Mouse (Mus musculus) forelimb bud, embryonic 11.5 days (tissue): Measurements from ENCODE around the gene Mrpl53.

ENCODE experiments used
- DNase-seq: peaks from one replicate; pipeline ENCODE4 v3.0.0-alpha.2; 2012; ENCODE audit warnings: low read depth, low spot score

Gene Mrpl53

DNA sequence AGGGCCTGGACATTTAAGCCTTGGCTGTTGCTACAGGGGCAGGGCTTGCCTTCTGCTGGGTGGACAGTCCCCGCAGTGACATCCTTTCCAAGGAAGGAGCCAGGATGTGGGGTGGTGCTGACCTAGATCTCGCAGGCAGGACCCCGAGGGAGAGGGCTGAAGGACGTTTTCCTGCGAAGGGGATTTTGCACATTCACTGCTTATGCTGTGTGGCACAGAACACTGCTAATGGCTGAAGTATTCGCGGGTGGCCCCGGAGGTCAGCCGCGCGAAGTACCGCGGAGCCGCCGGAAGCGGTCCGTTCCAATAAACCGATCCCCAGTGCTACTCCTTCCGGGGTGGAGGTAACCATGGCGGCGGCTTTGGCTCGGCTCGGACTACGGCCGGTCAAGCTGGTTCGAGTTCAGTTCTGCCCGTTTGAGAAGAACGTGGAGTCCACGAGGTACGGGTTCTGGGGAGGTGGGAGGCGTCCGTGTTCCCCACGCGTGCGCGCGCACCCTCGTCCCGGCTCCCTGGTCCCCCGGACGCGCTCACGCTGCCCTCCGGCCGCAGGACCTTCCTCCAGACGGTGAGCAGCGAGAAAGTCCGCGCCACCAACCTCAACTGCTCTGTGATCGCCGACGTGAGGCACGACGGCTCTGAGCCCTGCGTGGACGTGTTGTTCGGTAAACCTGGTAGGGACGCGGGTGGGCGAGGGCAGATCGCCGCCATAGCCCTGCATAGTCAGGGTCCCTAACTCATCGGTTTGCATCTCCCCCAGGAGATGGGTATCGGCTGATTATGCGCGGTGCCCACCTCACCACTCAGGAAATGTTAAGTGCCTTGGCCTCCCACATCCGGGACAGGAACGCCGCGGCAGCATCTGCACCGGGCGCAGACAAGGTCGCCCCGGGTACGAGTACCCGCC is at the start of gene Mrpl53:
Gene Mrpl53, plus strand, starts transcription at position 279 of the 907 bp plus-strand sequence.
- peak; percentile 60 for DNase-seq

DNA sequence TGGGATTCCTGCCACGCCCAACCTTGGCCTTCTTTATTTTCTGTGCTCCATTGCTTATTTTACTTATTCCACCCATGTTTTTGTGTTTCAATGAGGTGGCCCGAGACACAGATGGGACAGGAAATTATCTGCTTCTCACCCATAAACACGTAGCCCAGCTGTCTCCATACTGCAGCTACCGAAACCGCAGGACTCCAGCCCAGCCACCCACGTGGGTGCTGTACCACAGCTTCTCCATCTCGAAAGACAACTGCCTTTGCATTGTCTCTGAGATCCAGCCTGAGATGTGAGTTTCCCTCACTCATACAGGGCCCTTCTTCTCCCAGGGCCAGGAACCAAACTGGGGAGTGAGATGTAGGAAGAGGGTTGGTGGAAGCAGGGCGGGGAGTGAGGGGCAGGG is 42.8 kb upstream of the Mrpl53 start:
- DNase-seq, result no peak

DNA sequence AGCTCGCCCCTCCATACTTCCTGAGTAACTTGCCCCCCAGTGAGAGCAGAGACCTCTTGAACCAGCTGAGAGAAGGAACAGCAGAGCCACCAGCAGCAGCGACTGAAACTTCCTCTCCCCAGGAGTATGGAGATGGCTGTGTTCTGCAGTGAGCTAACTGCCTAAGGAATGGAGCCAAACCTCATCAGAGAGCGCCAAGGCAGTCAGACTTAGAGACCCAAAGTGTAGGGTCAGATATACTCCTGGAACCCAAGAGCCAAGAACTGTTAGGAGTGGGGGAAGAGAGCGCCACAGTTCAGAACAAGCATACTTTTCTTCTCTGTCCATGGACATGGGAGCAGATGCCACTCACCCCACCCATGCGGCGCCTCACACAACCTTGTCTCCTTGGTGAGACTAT is 42.4 kb upstream of the Mrpl53 start:
- no peak for DNase-seq

DNA sequence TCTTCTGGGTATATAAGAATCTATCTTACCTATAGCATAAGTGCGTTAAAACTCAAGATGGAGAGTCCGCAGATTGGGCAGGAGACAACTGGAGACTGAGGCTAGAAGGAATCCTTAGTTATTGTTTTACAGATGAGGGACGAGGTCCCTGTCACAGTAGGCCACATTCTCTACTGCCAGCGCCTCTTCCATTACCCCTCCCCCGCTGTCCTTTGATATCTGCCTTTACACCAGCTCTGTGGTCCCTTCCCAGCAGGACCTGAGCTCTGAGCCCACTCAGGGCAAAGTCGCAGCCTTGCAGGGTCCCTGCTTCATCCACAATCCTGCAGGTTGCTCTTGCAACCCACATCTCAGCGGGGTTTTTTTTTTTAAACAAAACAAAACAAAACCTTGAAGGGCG is 40.6 kb upstream of the Mrpl53 start:
- no peak for DNase-seq

DNA sequence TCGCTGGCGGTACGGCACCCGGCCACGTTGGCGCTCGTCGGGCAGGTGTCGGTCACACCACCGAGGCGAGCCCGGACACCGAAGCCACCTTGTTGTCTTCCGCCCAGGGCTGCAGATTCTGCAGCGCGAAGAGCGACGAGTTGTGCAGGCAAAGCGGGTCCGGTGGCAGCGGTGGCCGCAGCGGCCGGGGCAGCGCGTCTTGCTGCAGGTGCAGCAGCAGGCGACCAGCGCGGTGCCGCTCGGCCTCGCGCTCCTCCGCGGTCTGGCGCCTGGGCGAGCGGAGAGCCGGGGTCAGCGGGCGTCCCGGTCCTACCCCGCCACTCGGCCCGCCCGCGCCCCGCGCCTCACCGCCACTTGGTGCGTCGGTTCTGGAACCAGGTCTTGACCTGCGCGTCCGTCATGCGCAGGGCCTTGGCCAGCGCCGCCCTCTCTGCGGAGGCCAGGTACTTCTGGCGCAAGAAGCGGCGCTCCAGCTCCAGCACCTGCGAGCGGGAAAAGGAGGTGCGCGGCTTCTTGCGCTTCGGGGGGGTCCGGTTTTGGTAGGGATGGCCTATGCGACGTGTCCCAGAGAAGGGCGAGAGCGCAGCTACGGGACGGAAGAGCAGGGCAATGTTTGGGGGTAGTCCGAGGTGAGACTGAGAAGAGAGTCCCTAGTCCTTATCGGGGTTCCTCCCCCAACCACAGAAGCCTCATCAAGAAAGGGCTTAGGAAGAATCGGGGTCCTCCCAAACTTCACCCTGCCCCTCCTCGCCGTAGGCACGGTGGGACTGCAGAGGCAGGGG is 39.9 kb upstream of the Mrpl53 start:
- no peak for DNase-seq

DNA sequence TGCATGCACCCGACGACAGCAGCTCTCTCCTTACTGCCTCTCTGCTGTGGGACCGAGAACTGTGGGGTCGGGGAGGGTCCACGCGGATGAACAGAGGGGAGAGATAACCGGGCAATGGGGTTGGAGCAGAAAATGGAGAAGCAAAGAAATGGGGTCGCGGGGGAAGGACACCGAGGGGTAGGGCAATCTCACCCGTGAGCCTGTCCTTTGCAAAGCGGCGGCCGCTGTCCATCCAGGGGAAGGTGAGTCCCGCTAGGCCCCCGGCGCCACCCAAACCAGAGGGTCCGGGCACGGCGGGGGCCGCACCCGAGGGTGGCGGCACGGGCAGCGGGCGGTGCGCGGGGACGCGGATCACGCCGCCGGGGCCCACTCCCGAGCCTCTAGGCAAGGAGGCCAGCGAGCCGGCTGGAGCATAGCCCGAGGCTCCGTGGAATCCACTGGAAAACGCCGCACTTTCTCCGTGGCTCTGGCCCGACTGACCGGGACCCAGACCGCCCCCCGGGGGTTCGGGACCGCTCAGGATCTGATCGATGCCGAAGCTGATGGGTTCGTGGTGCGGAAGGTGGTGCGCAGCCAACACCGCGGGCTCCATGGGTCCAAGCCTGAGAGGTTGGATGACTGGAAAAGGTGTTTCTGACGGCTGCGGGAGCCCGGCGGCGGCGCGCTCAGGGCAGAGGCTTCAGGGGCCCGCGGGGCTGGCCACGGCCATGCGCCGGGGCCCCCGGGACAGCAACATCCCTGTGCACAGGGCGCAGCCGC is 39.2 kb upstream of the Mrpl53 start:
- DNase-seq, result no peak

DNA sequence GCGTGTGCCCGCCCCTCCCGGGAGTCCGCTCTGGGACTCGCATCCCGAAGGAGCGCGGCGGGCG is 38.8 kb upstream of the Mrpl53 start, which contains the start of gene Tlx2:
Gene Tlx2, minus strand, starts transcription at position 47 of the 64 bp plus-strand sequence.
- DNase-seq, result no peak

DNA sequence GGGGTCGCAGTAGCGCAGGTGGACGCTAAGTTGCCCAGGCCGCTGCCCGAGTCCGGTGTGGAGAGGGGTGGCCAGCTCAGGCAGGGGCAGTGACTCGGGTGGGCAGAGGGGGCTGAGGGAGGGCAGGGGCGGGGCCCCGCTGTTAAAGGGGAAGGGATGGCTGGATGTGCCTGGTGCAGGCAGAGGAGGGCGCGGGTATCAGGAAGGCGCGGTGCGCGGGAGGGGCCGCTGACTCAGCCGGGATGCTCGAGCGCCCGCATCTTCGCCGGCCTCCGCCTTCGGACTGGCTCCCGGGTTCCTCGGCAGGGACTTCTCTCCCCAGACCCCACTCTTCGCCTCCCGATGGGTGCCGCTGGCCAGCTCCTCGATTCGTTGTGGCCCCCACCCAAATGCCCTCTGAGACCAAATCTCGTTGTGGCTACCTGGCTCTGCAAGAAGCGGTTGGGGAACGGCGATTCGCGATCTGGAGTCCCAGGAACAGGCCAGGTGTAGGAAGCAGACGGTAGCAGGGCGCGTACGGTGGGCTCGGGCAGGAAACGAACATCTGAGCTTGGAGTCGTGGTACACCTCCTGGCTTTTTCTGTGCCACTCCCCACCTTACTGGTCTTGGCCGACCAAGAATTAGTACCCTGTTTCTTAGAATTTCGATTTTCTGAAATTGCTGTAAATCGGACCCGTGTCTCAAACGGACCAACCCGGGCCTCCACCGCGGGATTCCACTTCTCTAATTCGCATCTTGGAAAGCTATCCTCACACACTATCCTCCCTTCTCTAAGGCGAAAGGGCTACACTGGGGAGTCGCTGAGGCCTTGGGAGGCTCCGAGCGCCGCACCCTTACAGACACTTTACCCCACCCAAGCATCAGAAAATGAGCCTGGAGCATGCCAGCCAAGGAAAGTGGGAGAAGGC is 38.3 kb upstream of the Mrpl53 start:
- no peak for DNase-seq

DNA sequence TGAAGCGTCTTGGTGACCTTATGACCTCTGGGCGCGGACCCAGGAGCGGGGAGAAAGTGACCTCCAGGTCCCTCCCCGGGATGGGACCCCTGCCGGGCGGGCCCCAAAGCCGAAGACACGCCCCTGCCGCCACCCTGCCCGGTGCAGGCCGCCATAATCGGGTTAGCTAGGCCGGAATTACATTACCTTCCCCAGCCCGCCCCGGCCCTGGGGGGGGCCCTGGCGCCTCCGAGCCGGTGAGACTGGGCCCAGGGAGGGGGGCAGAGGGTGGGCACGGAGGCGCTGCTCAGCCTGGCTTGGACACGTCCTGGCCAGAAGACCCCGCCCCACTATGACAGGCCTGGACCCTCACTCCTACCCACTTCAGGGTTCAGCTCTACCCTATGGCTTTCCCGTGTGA is 37.6 kb upstream of the Mrpl53 start:
- no peak for DNase-seq

DNA sequence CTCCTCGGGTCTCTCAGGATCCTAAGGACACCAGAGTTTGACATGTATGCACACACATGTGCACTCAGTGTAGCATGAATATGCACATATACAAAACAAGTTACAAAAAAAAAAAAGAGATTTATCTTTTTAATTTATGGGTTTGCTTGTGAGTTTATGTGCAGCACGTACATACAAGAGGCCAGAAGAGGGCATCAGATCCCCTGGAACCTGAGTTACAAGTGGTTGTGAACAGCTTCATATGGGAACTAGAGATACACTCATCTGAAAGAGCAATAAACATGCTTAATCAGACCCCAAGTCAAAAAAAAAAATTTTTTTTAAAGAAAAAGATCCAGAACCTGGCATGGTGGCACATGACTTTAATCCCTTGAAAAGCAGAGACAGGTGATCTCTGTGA is 33.9 kb upstream of the Mrpl53 start:
- no peak for DNase-seq

DNA sequence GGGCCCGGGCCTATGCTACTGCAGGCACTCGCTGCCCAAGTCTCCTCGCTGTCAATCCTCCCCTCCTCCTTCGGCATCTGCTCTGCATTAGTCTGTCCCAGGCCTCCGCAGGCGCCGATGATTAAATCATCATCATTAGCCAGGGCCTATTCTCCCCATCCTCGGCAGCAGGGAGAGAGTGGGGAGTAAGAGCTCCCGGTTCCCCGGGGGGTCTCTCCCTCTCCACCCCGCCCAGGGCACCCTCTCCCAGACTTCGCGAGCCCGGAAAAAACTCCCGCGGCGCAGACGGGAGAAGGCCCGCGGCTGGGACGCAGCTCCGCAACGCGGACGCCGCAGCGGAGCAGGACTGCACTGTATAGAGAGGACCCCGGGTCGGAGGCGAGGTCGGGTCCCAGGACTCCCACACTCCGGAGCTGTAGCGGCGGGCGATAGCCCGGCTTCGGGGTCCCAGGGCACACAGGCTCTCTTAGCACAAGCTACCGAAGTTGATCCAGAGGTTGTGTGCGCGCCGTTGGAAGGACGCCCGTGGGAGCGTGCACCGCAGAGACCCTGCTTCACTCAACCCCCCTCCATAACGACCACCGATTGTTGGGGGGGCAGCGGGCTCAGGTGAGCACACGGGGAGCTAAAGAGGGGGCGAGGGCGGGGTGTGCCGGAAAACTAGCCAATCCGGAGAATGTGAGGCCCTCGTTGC is 31.1 kb upstream of the Mrpl53 start, which contains the start of gene Pcgf1:
Gene Pcgf1, plus strand, starts transcription at position 240 of the 694 bp plus-strand sequence.
- no peak for DNase-seq

DNA sequence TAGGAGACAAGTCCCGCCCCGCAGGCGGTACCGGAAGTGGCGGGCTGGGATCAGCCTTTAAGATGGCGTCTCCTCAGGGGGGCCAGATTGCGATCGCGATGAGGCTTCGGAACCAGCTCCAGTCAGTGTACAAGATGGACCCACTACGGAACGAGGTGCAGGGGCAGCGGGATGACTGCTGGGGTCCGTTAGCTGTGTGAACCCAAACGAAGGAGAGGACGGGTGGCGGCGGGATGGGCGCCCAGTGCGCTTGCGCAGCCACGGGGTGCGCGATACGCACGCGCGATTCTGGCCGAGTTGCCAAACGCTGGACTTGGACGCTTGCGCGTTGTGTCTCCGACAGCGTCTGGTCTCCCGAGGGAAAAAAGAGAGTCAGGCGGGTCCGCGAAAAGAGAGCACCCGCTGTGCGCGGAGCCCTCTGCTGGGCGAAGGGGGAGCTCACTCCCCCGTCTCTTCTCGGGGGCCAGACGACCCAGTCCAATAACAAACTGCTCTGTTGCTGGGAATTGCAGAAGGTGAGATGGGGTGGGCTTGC is 30.4 kb upstream of the Mrpl53 start:
- peak; percentile 98 for DNase-seq

DNA sequence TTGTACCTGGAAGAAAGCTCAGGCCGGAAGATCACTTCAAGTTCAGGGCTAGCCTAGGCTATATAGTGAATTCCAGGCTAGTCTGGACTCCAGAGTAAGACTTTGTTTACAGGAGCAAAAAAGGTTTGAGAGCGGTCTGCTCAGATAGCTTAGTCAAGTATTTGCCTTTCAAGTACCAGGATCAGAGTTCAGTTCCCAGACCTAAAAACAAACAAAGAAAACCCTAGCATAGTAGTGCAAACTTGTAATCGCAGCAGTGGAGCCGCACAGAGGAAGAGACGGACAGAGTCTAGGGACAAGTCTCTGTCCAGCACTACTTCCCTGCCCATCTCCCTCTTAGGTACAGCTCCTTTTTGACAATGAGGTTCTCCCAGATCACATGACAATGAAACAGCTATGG is 28.6 kb upstream of the Mrpl53 start:
- no peak for DNase-seq

DNA sequence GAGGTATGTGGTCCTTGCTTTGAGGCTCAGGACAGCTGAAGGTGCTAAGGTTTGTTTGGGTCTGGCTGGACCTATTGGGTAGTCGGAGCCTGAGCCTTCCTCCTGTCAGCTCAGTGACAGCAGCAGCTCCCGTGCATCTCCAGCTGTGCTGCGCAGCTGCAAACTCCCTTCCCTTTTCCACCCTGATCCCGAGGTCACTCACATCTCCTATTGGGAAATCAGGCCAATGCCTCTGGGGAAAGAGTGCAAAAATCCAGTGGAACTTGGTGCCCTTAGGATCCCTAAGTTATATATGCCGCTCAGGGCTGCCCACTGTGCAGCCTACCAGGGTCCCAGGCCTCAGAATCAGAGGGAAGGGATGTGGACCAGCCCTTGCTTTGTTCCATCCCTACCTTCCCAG is 25.3 kb upstream of the Mrpl53 start:
- DNase-seq, result no peak

DNA sequence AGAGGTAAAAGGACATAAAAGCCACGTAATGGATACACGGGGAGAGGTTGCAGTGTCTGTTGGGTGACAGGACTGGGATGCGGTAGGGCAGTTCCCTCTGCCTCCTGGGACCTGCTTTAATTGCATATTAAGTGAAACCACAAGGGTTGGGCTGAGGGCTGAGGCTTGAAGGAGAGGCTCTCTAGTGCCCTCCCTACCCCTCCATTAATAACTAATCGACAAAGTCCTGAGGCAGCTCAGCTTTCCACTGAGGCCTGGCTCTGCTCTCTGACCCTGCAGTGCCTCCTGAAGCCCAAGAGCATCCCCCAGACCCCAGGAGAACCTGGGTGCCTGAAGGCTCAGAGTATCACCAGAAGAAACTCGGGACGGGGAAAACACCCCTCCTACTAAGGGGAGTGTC is 24.4 kb upstream of the Mrpl53 start:
- DNase-seq, result no peak

DNA sequence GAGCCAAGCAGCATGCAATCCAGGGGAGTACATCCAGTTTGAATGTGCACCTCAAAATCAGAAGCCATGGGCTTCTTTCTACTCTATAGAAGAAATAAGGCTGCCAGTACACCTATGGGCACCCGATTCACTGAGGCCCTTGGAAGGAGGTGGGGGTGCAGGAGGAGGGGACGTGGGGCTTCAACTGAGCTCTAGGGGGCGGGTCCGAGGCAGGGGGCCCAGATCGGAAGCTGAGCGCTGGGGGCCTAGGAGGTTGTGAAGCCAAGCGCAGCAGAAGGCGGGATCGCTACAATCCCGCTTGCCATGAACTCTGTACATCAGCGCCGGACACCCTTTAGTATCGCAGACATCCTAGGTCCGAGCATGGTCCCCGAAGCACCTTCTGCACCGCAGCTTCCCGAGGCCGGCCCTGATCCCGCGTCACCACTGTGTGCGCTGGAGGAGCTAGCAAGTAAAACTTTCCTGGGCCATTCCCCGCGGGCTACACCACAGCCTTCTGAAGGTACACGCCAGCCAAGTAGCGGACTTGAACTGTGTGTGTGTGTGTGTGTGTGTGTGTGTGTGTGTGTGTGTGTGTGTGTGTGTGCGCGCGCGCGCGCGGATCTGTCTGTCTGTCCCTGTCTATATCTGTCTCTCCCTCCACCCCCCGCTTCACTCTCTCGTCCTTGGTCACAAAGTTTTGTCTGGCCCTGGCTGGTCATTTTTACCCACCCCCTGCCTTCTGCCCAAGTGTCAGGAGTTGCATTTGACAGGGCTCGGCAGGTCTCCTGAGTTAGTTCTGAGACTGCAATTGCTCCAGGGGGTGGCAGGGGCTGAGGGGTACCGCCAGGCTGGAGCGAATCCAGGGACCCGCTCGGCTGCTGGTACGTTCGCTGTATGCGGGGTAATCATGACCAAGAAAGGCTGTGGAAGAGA is 22.5 kb upstream of the Mrpl53 start, which contains the start of gene Lbx2:
Gene Lbx2, plus strand, starts transcription at position 247 of the 915 bp plus-strand sequence.
- DNase-seq, result no peak

DNA sequence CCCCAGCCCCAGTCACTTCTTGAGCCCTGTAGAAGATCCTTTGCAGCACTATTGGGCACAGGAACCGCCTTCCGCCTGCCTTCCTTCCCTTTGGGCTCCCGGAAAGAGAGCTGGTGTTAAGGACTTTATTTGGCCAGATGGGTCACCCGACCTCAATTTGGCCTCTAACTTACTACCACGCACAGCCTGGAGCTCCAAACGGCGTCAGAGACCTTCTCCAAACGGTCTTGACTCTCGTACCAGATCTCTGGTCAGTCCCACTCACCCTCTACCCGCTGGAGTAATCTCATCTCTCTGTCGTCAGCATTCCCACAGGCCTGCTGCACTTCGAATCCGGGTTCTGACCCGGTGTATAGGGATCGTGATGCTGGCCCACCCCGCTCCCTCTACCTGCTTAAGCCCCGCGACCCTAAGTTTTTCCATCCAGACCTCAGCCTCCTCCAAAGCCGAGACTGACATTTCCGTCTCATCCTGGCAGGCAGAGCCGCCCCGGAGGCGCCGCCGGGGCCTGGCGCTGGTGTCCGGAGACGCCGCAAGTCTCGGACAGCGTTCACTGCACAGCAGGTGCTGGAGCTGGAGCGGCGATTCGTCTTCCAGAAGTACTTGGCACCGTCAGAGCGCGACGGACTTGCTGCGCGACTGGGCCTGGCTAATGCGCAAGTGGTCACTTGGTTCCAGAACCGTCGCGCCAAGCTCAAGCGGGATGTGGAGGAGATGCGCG is 21.5 kb upstream of the Mrpl53 start:
- no peak for DNase-seq

DNA sequence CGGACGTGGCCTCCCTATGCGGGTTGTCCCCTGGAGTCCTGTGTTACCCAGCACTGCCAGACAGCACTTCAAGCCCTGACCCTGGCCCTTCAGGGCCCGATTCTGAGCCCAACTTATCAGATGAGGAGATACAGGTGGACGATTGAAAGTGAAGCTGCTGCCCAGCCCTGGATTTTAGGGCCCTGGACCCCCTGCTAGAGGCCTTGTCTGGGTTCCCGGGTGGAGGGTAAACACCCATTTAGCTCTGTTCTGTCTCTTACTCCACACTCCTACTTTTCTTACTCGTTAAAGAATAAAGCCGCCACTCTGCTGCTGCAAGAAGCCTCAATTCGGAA is 20.9 kb upstream of the Mrpl53 start:
- DNase-seq, result no peak
